Mouse (Mus musculus) liver, adult 10 weeks (tissue): ENCODE results near the gene Mrpl47. TPM values are rescaled to one million over a fixed set of nuclear protein-coding genes. Genes with fewer than 3 reads are reported as not detected.

ENCODE experiments used
- polyA plus RNA-seq: library from polyadenylated mRNA; stranded (reverse); fragments of 350-450 nt; fragmentation: Illumina TruSeq; extraction: RNeasy Lipid Tissue Mini Kit (QIAGEN cat#74804); gene quantifications from one replicate; pipeline ENCODE4 v1.2.3, GENCODE M21; 2014; ENCODE audit warnings: low read depth, low replicate concordance

Gene Mrpl47
- 31.0 TPM for polyA plus RNA-seq

GRCm38 (mm10) chr3:32737172-32737655 lies at the start of gene Mrpl47:
Mrpl47 (minus strand) TSS chr3:32737605.

GRCm38 (mm10) chr3:32736244-32737171 lies 897 bp downstream of the Mrpl47 start, which contains the start of gene Ndufb5:
Ndufb5 (plus strand) TSS chr3:32736990.

GRCm38 (mm10) chr3:32705647-32706348 lies 31.6 kb downstream of the Mrpl47 start, which contains the start of gene Actl6a:
Actl6a (plus strand) TSS chr3:32706298.

Other genes starting within 250 kb of the Mrpl47 start
- not detected for gene Kcnmb3, start 245.4 kb downstream of the Mrpl47 start, polyA plus RNA-seq
- 46.8 TPM for gene Zfp639, start 227.3 kb downstream of the Mrpl47 start, polyA plus RNA-seq
- gene Mfn1, start 208.1 kb downstream of the Mrpl47 start, polyA plus RNA-seq: 162 TPM
- 2.0 TPM for gene Gnb4, start 121.0 kb downstream of the Mrpl47 start, polyA plus RNA-seq
- gene Actl6a, start 31.3 kb downstream of the Mrpl47 start, polyA plus RNA-seq: 18.6 TPM
- gene Ndufb5, start 615 bp downstream of the Mrpl47 start, polyA plus RNA-seq: 316 TPM
- gene Usp13, start 79.9 kb upstream of the Mrpl47 start, polyA plus RNA-seq: not detected